Mouse (Mus musculus): ENCODE data around the gene Map2k3.
A peak's percentile ranks its signal among the peaks of the same experiment; 100 is the strongest.

Gene Map2k3

DNA sequence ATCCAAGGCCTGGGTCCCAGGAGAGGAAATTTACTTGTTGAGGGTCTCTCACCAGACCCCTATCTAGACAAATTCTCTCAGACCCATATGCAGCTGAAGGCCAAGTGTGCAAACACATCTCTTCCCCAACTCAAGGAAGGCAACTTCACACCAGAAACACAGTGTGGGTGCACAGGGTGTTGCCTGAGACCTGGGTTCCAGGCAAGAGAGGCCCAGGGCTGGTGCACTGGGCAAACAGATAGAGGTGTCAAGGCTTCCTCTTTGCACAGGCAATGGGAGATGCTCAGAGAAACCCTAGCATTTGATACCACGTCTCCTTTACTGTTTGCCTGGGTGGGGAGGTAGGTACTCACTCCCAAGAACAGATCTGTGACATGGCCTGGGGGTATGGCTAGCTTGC, 6.9 kb upstream of the Map2k3 start:
- DNase-seq (ENCODE audit: low read depth), result no peak

DNA sequence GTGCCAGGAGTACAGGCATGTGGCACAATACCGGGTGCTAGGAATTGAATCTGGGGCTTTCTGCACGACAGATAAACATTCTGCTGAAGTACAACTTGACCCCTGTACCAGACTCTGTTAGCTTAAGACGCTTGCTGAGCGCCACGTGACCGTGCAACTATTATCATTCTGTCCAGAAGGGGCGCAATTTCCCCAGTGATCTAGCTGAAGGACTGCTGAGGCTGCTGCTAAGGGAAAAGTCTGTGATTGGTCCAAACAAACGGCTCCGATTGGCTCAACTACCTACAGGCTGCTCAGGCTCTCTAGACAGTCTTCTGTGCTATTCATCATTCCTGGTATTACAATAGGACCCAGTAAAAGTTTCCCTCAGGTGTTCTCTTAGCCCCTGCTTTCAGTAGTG, 4.6 kb upstream of the Map2k3 start:
- DNase-seq (ENCODE audit: low read depth), result peak; percentile 95

DNA sequence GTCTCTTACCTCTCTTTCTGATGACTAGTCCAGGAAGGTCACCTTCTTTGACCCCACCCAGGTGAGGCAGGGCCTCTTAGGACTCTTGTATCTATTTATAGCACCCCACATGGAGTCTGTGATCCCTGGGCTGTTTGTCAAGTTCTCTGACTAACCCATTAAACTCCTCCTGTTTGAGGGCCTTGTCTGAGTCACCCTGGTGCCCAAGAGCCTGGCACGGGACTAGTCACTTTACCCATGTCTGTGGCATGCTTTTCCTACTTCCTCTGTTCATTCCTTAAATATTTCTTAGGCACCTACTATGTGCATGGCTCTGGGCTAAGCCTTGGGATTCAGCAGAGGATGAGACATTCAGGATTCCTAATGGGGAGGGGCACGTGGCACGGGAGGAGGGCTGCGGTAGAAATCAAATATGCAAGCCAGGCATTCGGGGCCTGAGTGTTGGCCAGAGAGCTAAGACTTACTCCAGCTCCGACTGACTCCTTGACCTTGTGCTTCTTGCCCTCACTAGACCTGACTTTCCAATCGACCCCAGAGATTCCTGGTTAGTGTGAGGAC, 1.0 kb upstream of the Map2k3 start:
- DNase-seq (ENCODE audit: low read depth), result no peak

DNA sequence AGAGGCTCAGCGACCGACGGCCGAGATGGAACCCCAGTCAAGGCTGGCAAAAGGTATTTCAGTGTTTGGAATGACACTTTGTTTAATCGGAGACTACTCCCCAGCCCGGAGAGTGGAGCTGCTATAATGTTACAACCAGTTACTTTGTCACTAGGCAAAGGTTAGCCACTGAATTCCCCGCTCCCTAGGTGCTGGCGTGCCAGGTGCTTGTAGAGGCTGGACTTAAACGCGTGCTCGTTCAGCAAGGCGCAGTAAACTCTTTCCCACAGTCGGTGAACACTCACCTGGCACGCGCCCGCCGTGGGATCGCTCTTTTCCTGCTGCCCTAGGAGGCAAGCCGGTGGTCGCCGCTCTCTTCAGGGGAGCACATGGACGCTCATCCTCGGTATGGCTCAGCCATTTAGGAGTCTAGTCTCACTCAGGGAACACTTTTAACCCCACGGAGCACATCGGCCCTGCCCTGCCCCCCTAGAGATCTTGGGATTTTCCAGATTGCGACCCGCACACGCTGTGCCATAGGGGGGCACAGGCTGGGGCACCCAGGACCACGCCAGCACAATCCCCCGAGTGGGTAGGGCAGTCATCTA, 458 bp upstream of the Map2k3 start:
- no peak for DNase-seq (ENCODE audit: low read depth)

DNA sequence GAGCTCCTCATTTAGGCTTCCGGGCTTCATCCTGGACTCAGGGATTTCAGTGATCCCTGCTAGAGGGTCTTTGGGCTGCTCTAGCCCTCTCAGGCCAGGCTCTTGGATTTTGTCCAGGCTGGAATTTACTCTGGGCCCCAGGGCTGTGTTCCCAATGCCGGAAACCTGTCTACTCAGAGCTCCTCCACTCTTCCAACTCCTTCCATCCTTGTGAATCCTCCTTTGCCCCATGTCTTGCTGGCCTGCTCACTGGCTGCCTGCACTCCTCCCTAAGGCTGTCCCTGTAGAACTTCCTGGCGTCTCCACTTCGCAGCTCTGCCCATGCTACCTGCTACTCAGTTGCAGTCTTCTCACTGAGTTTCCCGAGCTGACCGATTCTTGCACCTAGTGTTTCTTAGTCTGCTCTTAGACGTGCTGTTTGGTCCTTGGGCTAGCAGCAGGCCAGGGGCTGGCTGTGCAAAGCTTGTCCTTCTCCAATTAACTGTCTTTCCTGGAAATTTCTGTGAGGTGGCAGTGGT, 729 bp downstream of the Map2k3 start:
- DNase-seq (ENCODE audit: low read depth), result peak; percentile 44

DNA sequence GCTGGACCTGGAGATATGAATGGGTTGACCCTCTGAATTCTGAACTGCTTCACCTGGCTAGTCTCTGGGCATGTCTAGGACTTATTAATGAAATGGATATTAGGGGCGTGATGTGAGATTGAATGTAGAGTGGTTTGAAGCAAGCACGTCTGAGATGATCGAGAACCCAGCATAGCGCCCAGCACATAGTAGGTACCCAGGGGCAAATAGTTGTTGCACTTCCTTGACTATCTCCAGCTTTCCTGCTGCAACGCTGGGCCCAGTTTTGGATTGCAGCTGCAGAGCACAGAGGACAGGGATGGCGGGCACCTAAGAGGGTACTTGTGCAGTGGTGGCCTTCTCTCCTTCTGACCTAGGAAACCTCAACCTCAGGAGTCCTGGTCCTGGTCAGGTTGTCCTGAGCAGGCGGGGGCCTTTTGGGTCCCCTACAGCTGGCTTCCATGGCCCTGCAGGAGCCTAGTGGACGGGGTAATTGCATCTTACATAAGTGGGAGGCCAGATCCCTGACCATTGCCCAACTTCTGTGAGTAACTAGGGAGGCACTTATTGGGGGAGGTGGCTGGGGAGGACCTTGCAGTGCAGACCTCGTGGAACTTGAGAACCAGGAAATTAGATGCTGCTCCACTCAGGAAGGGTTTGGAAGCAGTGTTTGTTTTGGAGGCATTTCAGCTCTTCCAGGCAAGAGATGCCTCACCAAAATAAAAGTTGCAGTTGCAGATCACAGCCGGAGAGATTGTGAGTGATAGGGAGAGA, 1.5 kb downstream of the Map2k3 start:
- no peak for DNase-seq (ENCODE audit: low read depth)

DNA sequence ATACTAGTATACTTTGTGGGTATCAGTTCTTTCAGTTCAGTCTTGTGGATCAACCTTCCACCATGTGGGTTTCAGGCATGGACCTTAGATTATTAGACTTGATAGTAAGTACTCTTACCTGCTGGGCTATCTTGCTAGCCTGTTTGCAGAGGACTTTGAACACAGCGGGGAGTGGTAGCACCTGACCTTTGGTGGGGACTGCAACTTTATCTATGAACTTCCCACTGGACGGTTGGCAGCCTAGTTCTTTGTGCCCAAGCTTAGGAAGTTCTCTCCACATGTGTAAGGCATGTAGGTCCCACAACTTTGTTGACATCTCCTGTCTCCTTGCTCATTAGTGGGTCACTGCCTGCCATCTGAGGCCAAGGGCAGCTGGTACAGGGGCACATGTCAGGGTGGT, 3.0 kb downstream of the Map2k3 start:
- no peak for DNase-seq (ENCODE audit: low read depth)

DNA sequence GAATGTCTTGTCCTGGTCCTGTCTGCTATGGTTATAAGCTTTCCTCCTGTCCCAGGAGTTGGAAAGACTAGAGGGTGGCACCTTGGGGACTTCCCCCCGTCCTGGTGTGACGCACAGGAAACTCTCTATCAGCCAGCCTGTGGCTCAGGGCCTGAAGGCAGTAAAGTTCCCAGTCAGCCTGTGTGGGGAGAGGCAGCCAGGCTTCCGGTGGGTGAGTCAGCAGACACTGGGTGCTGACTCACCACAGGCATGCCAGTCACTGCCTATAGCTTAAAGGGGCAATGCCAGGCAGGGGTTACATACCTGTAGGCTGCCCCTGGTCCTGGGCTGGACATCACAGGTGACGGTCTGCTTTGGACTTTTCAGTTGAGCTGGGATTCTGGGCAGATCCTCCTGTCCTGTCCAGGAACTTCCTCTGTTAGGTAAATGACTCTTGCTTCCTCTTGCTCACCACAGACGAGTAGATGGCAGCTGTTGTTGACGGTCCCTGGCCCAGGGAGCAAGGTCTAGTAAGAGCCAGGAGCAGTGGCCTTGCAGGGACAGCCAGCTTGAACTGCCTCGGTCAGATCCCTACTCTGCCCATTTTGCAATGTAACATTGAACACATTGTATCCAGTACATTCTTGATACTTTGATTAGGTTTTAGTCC, 3.6 kb downstream of the Map2k3 start:
- peak; percentile 74 for DNase-seq (ENCODE audit: low read depth)

DNA sequence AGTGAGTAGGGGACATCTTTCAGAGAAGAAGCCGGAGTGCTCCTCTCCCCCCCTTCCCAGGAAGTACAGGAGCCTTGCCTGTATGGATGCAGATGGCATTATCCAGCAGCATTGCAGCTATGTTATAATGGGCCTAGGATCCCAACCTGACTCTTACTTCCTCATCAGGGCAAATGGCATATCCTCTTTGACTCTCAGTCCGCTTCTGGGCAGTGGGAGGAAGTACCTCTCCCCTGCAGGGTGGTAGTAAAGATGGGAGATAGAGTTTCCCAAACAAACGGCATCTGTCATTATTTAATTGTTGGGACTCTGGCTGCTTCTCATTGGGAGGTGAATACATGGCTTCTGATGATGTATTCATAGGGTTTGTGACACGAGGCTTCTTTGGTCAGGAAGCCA, 4.1 kb downstream of the Map2k3 start:
- DNase-seq (ENCODE audit: low read depth), result no peak

DNA sequence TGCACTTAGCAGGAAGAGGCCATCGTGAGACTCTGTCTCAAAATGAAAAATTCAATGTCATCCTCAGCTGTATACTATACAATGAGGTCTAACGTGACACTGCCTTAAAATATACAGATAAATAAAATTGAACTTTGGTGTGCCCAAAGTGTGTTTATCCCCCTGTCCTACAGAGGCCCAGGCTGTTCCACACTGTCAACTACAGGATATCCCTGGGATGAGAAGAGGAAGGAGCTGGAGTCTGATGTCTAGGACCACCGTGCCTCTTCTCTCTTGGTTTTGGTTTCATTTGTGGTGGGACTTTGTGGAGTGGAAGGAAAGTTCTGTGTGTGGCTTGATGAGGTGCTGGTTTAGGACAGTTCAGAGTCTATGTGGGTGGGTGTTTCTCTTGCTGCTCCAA, 5.8 kb downstream of the Map2k3 start:
- no peak for DNase-seq (ENCODE audit: low read depth)

DNA sequence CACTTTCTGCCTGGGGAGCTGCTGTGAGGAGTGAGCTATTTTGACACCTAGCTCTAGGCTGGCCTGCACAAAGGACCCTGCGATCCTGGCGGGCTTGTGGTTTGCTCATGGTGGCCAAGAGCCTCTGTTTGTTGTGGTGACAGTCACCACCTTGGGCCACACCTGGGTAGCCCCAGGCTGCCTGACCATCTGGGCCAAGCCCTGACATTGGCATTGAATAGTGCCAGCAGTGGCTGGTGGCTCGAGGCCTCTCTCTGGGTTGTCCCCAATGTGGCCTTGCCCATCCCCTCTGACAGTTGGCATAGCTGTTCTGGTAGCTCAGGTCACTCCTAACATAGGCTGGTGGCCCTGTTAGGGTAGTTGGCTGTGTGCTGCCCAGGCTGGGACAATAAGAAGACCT, 7.7 kb downstream of the Map2k3 start:
- DNase-seq (ENCODE audit: low read depth), result no peak

DNA sequence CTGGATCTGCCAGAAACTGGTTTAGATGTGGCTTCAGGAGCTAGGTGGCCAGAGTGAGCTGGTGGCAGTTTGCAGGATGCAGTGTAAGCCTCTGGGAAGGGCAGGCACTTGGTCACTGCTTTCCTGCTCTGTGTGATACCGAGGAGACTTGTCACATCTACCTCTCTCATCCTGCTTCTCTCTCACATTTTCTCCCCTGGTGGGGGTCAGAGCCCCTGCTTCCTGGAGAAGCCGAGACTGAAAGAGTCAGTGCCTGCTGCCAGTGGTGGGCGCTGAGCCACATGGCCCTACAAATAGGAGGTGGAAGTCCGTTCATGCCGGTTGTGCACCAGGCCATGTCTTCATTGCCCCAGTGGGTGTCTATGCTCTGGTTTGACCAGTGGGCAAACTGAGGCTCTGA, 8.7 kb downstream of the Map2k3 start:
- DNase-seq (ENCODE audit: low read depth), result no peak

DNA sequence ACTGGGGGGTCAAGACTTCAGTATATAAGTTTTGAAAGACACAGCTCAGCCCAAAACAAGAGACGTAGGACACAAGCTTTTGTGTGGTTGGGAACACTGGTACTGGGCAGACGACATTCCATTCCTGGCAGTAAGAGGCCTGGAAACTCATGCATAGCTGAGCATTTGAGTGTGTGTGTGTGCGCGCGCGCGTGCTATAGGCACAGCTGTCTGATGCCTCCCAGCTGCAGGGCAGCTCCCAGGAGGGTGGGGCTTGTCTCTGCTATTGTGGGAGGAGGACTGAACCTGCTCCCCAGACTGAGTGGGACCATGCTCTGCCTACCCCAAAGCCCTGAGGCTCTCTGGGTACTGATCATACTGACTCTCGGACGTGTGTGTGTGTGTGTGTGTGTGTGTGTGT, 9.5 kb downstream of the Map2k3 start:
- no peak for DNase-seq (ENCODE audit: low read depth)

DNA sequence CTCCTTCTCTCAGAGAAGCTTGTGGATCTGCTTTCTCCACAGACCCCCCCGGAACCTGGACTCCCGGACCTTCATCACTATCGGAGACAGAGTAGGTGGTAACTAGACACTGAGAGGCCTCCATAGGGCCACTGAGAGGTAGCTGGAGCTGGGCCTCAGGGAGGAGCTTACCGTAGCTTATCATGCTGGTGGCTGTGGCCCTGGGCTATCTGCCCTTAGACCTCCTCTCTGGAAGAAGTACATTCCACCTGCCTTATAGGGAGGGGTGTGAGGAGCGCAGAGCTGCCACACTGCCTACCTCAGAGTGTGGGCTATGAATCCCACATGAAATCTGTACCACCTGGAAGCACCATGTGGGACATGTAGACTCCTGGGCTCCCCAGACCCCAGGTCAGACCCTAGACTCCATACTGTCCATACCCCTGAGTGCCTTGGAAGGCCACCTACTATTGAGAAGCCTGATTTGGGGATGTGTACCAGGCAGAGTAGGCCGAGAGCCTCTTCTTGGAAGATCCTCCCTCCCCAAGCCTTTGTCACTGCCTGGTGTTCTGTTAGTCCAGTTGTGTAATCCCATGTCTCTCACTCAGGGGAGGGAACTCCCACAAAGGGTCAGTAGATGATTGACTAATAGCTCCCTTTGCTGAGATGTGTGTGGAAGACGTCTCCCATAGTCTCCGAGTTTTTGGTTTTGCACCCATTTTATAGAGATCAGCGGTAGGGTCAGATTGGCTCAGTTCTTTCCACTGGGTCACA, 10.6 kb downstream of the Map2k3 start:
- no peak for DNase-seq (ENCODE audit: low read depth)

DNA sequence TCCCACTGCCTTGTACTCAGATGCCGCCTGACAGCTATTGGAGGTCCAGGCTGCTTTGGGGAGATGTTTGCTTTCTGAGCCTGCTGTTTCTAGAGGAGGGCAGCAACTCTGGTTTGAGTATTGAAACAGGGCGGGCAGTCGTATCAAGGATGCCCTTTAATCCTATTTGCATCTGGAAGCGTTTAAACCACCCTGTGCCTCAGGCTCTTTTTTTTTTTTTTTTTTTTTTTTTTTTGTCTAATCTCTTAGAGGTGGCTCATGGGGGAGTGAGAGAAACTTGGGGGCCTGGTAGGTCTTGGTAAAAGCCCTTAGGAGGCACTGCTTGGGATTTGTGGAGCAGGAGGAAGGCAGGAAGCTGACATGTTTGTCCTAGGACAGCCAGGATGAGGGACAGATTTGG, 13.2 kb downstream of the Map2k3 start:
- DNase-seq (ENCODE audit: low read depth), result no peak

DNA sequence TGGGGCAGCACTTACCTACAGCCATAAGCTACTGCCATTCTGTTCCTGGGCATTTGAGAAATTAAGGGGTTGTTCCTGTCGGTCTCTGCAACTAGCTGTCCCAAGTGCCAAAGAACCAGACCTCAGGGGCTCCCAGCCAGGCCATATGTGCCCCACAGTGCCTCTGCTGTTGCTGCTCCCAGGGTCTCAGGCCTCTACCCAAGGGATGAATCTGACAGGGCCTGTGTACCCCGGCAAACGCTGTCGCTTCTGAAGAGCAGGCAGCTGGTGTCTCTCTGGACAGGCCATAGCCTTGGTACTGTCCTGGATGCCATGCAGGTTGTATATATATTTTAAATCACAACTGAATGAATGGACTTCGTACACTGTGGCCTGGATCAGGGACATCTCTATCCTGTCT, 20.1 kb downstream of the Map2k3 start:
- DNase-seq (ENCODE audit: low read depth), result no peak

DNA sequence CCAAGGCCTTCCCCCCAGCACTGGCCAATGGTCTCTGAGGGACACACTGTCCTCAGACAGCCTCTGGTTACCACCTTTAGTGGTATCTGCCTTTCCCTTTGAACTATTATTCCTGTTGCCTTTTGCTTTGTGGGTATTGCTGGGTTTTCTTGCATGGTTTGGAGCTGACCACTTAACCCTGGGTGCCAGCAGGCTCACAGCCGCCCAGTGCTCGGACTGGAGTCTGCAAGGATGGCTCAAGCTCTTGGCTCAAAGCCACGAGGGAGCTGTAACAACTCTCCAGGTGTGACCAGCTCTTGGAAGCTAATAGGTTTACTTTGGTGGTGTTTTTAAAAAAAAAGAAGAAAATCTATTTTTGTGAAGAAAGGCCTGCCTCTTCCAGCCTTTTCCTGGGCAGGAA, 20.5 kb downstream of the Map2k3 start:
- DNase-seq (ENCODE audit: low read depth), result no peak

DNA sequence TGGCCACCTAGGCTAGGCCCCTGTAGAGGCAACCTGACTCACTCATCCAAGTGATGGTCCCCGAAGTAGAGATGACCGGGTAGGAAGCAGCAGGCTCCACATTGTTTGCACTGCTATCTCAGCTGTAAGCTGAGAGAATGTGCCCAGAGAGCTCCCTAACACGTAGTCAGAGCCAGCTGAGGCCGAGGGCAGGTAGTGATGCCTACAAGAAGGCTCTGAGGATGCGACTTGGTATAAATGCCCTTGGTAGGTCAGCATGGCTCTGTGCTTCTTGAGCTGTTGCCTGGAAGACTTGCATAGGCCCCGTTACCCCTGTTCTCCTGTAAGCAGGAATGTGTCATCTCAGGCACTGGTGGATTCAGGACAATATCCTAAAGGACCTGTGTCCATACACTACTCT, 21.2 kb downstream of the Map2k3 start:
- no peak for DNase-seq (ENCODE audit: low read depth)

DNA sequence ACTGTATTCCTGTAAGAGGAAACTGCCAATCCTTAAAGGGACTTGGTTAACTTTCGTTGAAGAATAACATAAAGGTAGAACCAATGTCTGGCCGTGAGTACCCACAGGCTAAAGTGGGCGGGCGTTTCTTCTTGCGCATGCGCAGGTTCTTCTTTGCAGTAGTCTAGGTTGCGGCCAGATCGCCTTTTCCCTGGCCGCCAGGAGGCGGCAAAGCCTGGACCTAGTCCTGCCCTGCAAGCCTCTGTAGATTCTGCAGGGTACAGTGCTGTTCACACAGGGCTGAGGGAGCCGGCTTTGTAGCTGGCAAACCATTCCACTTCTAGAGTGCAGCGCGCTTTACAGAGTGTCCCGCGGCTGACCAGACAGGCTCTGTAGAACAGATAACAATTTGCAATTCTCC, 22.0 kb downstream of the Map2k3 start:
- peak; percentile 63 for DNase-seq (ENCODE audit: low read depth)

DNA sequence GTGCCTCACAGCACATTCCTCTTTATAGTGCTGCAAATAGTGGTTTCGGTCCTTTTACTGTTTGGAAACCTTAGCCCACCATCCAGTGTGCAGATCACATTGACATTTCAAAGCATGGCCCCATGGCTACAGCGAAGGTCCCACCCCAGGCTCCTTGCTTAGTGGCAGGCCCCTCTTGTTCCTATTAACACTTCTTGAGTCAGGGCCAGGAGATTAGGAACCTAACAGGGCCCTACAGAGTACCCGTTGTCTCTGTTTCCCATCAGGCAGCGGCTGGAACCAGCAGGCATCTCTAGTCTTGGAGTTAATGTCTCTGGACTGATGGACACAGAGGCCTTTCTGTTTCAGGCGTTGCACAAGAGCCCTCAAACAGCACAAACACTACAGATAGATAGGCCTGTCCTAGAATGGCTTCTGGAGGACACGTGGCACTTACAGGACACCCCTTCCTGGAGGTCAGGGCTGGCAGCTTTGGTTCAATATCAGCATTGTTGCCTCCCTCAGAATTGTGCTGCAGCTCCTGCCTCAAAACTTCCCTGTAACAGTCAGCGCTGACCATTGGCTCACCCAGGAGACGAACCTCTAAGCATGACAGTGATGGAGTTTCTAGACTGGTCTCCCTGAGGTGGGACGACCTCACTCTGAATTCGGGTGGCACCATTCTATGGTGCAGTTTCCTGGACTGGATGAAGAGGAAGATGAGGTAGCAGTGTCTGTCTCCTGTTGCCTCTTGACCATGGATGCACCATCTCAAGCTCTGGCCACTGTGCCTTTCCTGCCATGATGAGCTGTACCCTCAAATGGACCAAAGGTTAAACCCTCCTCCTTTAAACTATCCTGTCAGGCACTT, 22.6 kb downstream of the Map2k3 start:
- DNase-seq (ENCODE audit: low read depth), result no peak

DNA sequence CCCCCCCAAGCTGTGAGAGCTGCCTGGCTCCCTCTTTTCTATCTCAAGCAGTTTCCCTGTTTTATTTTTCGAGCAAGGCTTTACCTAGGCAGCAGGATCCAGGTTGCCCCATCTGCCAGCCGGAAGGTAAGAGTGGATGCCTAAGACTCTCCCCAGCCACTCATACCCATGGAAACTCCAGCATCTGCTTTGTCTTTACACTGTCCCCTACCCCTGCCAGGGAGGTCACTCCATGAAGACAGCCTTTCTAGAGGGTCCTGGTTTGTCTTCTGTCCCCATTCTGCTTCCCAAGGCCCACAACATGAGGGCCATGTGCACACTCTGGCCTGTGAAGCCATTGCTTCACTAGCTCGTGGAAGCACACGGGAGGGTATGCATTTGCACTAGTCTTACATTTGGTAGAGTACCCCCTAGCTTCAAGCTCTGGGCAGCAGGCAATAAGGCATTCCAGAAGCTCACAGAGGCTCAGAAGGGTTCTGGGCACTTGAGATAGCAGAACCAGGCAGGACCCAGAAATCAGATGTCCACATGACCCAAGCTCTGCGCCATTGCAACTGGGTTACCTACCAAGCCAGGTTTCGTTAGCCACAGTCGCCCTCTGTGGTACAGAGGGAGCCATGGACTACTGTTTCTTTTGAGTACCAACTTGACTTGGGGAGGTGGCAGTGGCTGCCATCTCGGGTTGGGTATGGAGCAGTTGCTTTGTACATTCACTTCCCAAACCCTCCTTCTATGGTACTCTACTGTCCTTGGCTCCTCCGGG, 24.0 kb downstream of the Map2k3 start:
- no peak for DNase-seq (ENCODE audit: low read depth)
